Mouse (Mus musculus): Measurements from ENCODE around the gene Plek2.

GRCm38 (mm10) chr12:78940081-78940480 lies 33.3 kb upstream of the Plek2 start:
- TF ChIP-seq CTCF (IDR thresholded peaks at IDR 0.05 in 2 of 3, conservative IDR thresholded peaks at IDR 0.05 in 1 of 3; ENCODE audit: control insufficient read depth in 1 of 3, insufficient read depth in 1 of 3, low read depth in 2 of 3, low read length in 3 of 3, poor library complexity in 1 of 3, severe bottlenecking in 1 of 3) (no peak), EP300 (IDR thresholded peaks at IDR 0.05; ENCODE audit: low read depth in 1 of 2, low read length in 2 of 2) (no peak), ZKSCAN1 (IDR thresholded peaks at IDR 0.05; ENCODE audit: low read depth, low read length) (no peak)

Data from MEL (cell line).